Mouse (Mus musculus) gastrocnemius, postnatal 25 days (tissue): ENCODE data around the gene Mak. TPM values are rescaled to one million over a fixed set of nuclear protein-coding genes. Genes with fewer than 3 reads are reported as not detected.
"Not testable (repeated sequence)": the region's sequence is repeated elsewhere in the genome, so short reads cannot be mapped to it uniquely, and the experiment has no call there.

Experiments used
- DNase-seq: peaks from one replicate; pipeline ENCODE4 v3.0.0; 2022
- total RNA-seq, 2 experiments: library from RNA; stranded (reverse); gene quantifications; 1 replicate in 1 of 2; 2 replicates in 1 of 2; pipeline ENCODE4 v1.2.3; 2021

The Mak gene
- total RNA-seq, 2 experiments from 2014 or later: not detected

DNA sequence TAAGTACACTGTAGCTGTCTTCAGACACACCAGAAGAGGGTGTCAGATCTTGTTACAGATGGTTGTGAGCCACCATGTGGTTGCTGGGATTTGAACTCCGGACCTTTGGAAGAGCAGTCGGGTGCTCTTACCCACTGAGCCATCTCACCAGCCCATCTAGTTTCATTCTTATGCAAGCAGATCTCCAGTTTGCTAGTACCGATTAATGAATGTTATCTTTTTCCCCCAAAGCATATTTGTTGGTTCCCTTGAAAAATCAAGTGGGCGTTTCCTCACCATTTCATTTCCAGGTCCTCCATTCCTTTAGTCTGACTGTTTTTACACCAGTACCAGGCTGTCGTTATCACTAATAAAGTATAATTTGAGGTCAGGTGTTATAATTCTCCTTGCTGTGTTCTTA is 81.0 kb downstream of the Mak start:
- DNase-seq: not testable (repeated sequence)

DNA sequence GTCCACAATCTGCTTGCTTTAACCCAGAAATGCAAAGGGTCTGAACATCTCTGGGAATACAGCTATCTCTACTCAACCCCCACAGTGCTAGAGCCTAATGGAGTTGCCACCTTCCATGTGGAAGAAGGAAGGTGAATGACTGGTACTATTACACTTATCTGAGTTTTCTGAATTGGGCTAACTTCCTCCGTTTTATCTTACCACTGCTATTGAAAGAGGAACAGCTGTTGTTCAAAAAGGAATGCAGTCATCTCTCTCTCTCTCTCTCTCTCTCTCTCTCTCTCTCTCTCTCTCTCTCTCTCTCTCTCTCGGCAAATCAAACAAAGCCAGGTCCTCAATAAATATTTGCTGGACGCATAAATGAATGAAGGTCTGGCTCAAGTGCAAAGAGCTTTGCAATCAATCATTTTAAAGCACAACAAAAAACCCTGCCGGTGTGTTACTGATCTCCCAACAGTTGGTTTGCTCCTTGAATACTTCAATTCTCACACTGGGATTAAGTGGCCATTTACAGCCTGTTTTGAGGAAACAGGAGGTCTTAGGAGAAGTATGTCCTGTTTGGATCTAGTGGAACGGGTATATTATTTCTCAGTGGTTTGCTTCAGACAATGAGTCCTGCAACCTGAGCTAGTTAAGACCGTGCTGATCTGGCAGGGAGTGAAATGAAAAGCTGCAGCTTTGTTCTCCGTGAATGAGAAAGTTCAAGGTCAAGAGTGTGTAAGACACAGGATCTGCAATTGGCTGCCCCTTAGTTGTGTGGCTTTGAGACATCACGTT is 84.8 kb downstream of the Mak start:
- DNase-seq: no peak

DNA sequence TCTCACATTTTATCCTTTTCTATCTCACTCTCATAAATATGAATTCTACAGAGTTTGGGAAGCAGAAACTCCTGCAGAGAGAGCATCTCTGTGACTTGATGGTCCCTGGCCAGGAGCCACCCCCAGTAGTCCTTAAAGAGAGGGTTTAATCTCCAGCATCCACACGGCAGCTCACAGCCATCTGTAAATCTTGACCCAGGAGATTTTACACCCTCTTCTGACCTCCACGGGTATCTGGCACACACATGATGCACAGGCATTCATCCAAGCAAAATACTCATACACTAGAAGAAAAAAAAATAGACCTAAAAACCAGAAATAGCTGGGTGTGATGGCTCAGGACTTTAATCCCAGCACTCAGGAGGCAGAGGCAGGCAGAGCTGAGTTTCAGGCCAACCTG is 91.1 kb downstream of the Mak start:
- DNase-seq: no peak

DNA sequence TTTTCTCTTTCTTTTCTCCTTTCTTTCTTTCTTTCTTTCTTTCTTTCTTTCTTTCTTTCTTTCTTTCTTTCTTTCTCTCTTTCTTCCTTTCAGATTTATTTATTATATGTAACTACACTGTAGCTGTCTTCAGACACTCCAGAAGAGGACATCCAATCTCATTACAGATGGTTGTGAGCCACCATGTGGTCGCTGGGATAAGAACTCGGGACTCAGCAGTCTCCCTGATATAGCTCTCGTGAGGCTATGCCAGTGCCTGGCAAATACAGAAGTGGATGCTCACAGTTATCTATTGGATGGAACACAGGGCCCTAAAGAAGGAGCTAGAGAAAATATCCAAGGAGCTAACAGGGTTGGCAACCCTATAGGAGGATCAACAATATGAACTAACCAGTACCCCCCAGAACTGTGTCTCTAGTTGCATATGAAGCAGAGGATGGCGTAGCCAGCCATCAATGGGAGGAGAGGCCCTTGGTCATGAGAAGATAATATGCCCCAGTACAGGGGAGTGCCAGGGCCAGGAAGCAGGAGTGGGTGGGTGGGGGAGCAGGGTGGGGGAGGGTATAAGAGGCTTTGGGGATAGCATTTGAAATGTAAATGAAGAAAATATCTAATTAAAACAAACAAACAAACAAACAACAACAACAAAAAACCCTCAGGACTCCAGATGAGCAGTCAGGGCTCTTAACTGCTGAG is 91.8 kb downstream of the Mak start:
- DNase-seq: not testable (repeated sequence)

DNA sequence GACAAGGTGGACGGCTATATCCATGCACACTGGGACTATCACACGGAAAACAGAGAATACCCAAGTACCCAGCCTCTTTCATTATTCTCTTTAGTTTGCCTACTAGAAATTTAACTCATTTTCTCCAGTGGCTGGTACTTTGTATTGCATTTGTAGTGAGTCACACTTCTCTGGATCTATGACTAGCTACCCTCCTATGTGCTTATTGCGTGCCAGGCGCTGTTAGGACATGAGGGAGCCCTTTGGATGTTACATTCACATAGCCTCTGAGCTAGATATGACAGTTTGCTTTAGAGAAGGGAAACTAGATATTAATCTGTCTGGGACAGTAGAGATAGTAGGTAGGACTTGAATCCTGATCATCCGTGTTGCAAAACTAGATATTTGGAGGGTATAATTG is 93.4 kb downstream of the Mak start:
- no peak for DNase-seq

DNA sequence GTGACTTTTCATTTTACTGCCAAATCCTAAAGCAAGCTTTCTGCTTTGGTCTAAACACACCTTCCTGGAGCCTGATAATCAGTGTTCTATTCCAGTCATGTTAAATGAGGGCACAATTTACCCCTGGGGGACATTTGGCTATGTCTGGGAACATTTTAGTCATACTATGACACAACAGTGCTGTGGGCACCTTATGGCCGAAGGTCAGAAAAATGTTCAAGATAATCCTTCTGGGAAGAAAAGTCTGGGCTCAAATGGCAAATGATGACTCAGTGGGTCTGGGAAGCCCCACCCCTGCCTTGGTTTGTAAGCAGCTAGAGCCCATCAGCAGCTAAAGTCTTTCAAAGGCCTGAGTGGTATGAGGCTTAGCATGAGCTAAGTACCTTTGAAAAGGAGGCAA is 96.7 kb downstream of the Mak start:
- DNase-seq: no peak

DNA sequence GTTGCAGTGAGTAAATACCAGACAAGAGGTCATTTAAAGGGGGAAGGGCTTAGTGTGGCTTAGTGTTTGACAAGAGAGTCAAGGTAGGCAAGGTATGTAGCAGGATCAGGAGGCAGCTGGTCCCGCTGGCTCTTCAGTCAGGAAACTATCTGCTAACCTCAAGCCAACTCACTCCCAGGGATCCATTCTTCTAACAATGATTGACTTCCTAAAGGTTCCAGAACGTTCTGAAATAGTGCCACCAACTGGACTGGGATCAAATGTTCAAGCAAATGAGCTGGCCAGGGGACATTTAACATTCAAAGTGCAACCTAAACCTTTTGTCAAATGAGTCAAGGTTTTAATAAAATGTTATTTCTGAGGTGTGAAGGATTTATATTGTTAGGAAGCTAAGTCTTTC is 100.2 kb downstream of the Mak start:
- DNase-seq: no peak

DNA sequence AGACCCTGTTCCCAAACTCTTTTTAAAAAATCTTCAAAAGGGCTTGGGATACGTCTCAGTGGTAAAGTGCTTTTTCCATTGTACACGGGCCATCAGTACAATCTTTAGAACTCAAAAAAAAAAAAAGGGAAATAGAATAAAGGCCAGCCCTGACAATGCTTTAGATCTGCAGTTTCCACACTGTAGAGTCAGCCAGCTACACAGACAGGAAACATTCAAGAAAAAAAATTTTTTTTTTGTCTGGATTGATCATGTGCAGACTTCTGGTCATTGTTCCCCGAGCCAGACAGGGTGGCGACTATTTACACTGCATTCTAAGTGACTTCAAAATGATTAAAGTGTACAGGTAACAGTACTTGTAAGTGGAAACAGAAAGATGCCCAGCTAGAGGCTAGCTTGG is 100.9 kb downstream of the Mak start:
- no peak for DNase-seq

DNA sequence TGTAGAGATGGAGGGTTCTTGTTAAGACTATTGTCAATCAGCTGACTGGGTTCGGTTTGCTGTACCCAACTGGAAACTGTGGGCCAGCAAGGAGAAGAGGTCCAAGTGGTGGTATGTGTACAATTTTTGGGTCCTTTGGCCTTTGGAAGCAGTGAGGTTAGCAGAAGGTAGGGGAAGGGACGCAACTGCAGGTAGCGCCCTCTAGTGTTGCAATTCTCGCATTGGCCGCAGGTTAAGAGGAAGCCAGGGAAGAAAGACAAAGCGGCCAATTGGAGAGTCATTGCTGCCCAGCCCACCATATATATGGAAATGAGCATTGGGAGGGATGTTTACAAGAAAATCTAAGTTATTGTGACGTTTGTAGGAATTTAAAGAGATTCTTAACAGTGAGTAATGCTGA is 101.9 kb downstream of the Mak start:
- peak; percentile 28 for DNase-seq

Other genes with a start within 250 kb of the Mak start
- gene Gcnt2, start 220.0 kb downstream of the Mak start, total RNA-seq: 1 to 10 TPM; 4.9 to 5.3 TPM
- 10 to 100 TPM; 24.5 to 26.3 TPM for gene Pak1ip1, start 78.7 kb downstream of the Mak start, total RNA-seq
- 10 to 100 TPM; 80.7 to 82.9 TPM for gene Tmem14c, start 63.4 kb downstream of the Mak start, total RNA-seq
- gene Gcm2, start 31.3 kb upstream of the Mak start, total RNA-seq: not detected
- gene Sycp2l, start 34.6 kb upstream of the Mak start, total RNA-seq: under 1 TPM in 1 of 2 experiments, not detected in 1; 0.13 TPM
- not detected for gene Elovl2, start 140.7 kb upstream of the Mak start, total RNA-seq
- 10 to 100 TPM; 34.8 to 37.1 TPM for gene Smim13, start 170.1 kb upstream of the Mak start, total RNA-seq
- not detected for gene Gm17364, start 194.3 kb upstream of the Mak start, total RNA-seq